Mouse (Mus musculus): Measurements from ENCODE around the gene Tas2r126. TPM values are rescaled to one million over a fixed set of nuclear protein-coding genes. Genes with fewer than 3 reads are reported as not detected.
"Not testable (repeated sequence)": the region's sequence is repeated elsewhere in the genome, so short reads cannot be mapped to it uniquely, and the experiment has no call there.

Gene Tas2r126
- total RNA-seq (2021), result under 1 TPM in 1 of 2 experiments, not detected in 1; 0.39 TPM
- long read RNA-seq, experiment 1, result 0 reads
- long read RNA-seq, experiment 2, result 0 reads

DNA sequence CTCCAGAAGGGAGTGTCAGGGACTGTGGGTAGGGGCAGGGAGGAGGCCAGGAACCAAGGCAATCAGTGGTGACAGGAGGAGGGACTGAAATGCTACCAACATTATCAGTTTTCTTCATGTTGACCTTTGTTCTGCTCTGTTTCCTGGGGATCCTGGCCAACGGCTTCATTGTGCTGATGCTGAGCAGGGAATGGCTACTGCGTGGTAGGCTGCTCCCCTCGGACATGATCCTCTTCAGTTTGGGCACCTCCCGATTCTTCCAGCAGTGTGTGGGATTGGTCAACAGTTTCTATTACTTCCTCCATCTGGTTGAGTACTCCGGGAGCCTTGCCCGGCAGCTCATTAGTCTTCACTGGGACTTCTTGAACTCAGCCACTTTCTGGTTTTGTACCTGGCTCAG is at the start of gene Tas2r126:
Gene Tas2r126, plus strand, starts transcription at position 90 of the 400 bp plus-strand sequence.
- DNase-seq (ENCODE audit: low spot score in 2 of 2), result no peak

DNA sequence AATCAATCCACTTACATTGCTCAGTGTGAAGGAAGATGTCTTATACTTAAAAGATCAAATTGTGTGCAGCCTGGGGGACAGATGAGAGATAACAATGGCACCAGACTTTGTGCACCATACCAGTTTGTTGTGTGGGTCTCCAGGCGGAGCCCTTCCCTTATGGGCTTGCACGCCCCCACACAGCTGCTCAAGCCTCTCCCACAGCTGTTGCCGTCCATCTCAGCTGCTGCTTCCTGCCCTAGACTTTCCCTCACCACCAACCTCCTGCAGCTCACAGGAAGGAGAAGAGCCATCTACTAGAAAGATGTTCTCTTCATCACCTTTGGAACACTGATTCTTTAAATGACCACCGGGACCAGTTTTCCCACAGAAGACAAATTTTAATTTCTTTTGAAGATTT is 48.7 kb upstream of the Tas2r126 start:
- DNase-seq (ENCODE audit: low spot score in 2 of 2), result no peak

GRCm38 (mm10) chr6:42391796-42392330 is 42.5 kb upstream of the Tas2r126 start:
- no peak for DNase-seq (ENCODE audit: low spot score in 2 of 2)

- peak; percentile 55 to 82 for DNase-seq (ENCODE audit: low spot score in 2 of 2)
Observed at GRCm38 (mm10) chr6:42395960-42396809, 38.1 kb upstream of the Tas2r126 start.

- DNase-seq (ENCODE audit: low spot score in 2 of 2), result no peak
Observed at GRCm38 (mm10) chr6:42397041-42397657, 37.2 kb upstream of the Tas2r126 start.

- no peak for DNase-seq (ENCODE audit: low spot score in 2 of 2)
Observed at GRCm38 (mm10) chr6:42398285-42398684, 36.0 kb upstream of the Tas2r126 start.

DNA sequence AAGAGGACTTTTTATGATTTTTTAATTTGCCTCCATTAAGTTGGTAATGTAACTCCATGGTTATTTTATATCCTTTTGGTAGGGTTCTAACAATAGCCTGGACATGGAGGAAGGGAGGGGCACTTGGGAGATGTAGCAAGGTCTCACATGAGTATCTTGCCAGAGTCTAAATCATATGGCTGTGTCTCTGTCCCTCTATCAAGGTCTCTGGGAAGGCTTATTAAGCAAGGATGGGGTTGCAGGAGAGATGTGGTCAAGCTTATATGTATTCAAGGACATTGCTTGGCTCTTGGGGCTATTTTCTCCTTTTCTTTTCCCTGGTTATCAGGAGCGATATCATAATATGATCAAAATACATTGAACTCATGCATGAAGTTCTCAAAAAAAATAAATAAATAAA is 35.3 kb upstream of the Tas2r126 start:
- DNase-seq (ENCODE audit: low spot score in 2 of 2), result no peak

GRCm38 (mm10) chr6:42399938-42400337 is 34.4 kb upstream of the Tas2r126 start, which contains the start of gene Tas2r143:
TSS of gene Tas2r143 (plus strand) at chr6:42400238.
- DNase-seq (ENCODE audit: low spot score in 2 of 2), result no peak

DNA sequence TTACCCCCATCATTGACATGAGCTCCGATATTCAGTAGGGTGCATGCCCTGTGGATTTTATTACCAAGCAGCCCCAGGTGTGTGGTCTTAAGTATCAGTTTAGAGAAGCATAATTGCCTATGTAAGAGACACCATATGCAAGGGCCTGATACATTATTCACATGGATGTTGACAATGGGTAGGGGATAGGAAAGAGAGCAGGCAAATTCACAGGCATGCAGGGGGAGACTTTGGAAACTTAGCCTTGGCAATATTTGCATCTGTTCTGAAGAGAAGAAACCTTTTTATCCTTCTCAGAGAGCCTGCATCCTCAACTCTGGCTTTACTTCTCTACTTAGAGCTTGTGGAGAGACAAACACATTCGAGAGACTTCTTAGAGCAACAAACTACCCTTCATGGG is 29.2 kb upstream of the Tas2r126 start, which contains the start of gene Tas2r135:
Gene Tas2r135, plus strand, starts transcription at position 301 of the 400 bp plus-strand sequence.
- DNase-seq (ENCODE audit: low spot score in 2 of 2), result no peak

DNA sequence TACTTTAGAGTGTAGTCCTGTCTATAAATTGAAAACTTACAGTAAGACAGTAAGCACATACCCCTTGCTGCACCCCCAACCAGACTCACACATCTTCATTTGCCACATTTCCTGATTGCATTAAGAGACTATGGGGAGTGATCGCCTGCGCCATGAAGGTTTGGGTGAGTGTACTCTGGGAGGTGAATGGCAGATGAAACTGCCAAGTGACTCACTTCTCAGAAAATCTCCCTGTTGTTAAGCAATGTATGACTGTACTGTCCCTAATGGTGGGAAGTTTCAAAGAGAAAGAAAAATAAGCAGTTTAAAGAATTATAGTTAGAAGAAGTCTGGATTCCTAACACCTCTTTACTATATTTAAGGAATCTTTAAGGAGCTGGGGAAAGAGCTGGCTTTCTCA is 14.9 kb upstream of the Tas2r126 start:
- no peak for DNase-seq (ENCODE audit: low spot score in 2 of 2)

- DNase-seq (ENCODE audit: low spot score in 2 of 2), result no peak
Observed at GRCm38 (mm10) chr6:42421439-42421838, 12.9 kb upstream of the Tas2r126 start.

- DNase-seq (ENCODE audit: low spot score in 2 of 2), result no peak
Observed at GRCm38 (mm10) chr6:42424472-42424871, 9.9 kb upstream of the Tas2r126 start.

DNA sequence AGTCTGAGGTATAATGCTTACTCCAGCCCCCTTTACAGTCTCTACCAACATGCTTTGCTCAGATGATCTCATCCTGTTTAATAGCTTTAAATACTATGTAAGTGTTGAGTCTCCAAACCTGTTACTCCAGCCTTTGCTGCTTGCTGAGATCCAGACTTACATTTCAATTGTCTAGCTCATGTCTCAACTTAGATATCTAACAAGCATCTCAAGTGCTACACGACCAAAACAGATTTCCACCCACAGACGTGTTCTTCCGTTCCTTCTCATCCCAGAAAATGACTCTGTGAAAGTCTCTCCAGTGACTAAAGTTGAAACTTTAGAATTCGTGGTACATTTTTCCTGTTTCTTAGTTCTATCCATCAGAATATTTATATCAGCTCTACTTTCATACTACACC is 8.0 kb upstream of the Tas2r126 start:
- no peak for DNase-seq (ENCODE audit: low spot score in 2 of 2)

DNA sequence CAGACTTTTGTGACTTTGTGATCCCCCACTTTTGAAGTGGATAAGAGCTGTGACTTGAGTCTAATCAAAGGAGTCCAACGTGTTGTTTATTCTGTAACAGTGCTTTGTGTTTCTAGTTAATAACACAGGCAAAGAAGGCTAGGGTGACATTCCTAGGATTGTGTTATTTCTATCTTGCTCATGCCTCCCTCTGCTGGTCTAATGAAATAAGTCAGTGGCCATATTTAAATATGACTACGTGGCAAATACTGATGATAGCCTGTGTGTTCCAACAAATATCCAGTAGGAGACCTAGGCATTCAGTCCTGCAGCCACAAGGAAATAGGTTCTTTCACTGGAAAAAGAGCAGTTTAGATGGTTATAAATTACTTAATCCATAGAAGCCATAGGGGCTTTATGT is 781 bp upstream of the Tas2r126 start:
- DNase-seq (ENCODE audit: low spot score in 2 of 2), result no peak

- DNase-seq (ENCODE audit: low spot score in 2 of 2), result no peak
Observed at GRCm38 (mm10) chr6:42435490-42435889, 1.2 kb downstream of the Tas2r126 start.

DNA sequence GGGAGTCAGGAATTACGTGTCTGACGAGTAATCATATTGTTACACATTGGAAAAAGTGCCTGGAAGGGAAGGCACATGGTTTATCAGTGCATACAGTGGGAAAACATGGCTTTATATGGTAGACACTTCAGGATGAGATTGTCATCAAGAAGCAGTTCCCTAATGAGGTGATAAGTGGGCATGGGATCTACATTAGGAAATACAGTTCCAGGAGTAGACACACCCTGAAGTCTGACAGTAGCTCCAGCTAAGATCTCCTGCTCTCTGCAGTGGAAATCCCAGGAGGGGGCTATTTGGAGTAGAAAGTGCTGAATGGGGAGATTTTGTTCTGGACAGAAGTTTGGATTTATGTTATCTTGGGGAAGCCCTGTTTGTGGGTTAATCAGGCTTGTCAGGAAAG is 7.1 kb downstream of the Tas2r126 start:
- no peak for DNase-seq (ENCODE audit: low spot score in 2 of 2)

GRCm38 (mm10) chr6:42444491-42444890 is 10.2 kb downstream of the Tas2r126 start:
- DNase-seq (ENCODE audit: low spot score in 2 of 2), result no peak

- DNase-seq (ENCODE audit: low spot score in 2 of 2), result no peak
Observed at GRCm38 (mm10) chr6:42447381-42447780, 13.0 kb downstream of the Tas2r126 start.

- no peak for DNase-seq (ENCODE audit: low spot score in 2 of 2)
Observed at GRCm38 (mm10) chr6:42465096-42465495, 30.8 kb downstream of the Tas2r126 start, which contains the start of gene Olfr458. TSS of gene Olfr458 (minus strand) at chr6:42465196.

DNA sequence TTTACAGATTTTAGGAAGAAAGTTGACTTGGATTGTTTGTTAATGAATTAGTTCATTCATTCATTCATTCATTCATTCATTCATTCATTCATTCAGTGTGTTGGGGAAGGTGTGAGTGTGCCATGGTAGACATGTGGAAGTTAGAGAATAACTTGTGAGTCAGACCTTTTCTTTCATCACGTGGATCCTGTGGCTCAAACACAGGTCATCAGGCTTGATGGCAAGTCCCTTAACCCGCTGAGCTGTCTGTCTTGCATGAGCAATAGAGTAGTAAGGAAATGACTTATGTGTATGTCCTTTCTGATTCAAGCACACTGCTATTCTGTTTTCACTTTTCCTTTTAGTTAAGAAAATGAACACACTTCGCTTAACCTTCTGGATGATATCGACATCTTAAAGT is 36.2 kb downstream of the Tas2r126 start:
- no peak for DNase-seq (ENCODE audit: low spot score in 2 of 2)

DNA sequence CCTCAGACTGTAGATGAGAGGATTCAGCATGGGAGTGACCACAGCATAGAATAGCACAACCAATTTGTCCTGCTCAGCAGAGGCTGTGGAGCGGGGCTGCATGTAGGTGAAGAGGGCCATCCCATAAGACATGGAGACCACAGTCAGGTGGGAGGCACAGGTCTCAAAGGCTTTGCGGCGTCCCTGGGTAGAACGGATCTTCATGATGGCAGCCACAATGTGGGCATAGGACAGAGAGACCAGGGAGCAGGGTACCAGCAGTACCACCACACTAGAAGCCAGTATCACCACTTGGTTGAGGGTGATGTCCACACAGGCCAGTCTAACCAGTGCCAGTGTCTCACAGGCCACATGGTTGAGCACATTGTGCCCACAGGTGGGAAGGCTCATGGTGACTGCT is 37.0 kb downstream of the Tas2r126 start:
- DNase-seq (ENCODE audit: low spot score in 2 of 2), result not testable (repeated sequence)

GRCm38 (mm10) chr6:42476235-42476634 is 41.9 kb downstream of the Tas2r126 start, which contains the start of gene Olfr457:
TSS of gene Olfr457 (minus strand) at chr6:42476335.
- DNase-seq (ENCODE audit: low spot score in 2 of 2), result no peak
